Mouse (Mus musculus): Measurements from ENCODE around the gene Snrpa. TPM values are rescaled to one million over a fixed set of nuclear protein-coding genes. Genes with fewer than 3 reads are reported as not detected.
A peak's percentile ranks its signal among the peaks of the same experiment; 100 is the strongest.

Gene Snrpa
- total RNA-seq, 2 experiments from 2014 or later: 96.6 to 206 TPM

DNA sequence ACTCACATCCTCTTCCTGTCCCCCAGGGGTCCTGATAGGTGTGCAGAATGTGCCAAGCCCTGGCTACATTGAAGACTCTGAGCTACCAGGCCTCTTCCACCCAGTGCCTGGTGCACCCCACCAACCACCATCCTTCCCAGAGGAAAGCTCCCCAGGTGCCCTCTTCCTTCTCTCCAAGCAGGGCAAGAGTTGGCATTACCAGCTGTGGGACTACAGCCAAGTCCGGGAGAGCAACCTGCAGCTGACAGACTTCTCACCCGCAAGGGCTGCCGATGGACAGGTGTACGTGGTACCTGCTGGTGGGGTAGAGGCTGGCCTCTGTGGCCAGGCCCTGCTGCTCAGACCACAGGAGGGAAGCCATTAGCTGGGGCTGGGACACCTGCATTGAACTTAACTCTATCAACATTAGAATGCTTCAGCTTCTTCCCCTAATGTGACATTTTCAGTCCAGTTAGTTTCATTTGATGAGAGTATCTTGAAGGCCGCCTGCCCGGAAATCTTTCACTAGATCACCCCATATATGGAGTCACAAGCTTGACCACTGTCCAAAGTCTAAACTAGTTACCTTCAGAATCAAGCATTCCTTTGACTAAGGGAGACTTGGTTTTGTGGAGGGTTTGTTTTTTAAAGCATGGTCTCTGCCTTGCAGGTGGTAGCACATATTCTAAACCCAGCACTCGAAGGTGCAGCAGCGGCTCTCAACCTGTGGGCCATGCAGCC, 7.8 kb upstream of the Snrpa start:
- no peak for ATAC-seq (replicated peaks; ENCODE audit: poor library complexity)

DNA sequence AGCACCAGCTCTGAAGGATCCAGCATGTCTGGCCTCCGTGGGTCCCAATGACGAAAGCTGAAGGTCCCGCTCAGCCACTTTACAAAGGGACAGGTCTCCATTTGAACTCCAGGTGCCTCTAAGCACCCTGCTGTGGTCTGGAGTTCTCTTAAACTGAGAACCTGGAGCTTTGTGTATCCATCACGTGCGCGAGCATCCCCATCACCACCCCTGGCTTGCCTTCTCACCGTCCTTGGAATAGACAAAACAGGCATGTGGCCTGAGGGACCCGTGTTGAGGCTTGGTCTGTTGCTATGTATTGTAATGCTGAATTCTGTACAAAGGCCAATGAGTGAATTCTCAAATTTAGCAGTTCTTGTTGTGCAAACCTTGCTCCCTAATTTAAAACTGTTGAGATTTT, 2.7 kb upstream of the Snrpa start:
- ATAC-seq (replicated peaks; ENCODE audit: poor library complexity): no peak

DNA sequence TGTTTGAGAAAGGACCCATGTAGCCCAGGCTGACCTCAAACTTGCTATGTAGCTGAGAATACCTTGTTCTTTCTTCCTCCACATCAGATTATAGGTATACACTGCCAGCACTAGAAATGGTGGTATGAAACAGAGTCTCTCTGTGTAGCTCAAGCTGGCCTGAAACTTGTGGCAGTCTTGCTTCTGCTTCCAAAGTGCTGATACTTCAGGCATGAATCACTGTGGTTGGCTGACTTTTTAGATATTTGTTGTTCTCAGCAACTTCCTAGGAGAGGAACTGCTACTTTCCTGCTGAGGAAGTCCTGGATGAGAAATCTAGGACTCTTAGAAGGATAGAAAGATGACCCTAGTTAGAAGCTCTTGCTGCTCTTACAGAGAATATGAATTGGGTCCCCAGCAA, 2.3 kb upstream of the Snrpa start:
- no peak for ATAC-seq (replicated peaks; ENCODE audit: poor library complexity)

DNA sequence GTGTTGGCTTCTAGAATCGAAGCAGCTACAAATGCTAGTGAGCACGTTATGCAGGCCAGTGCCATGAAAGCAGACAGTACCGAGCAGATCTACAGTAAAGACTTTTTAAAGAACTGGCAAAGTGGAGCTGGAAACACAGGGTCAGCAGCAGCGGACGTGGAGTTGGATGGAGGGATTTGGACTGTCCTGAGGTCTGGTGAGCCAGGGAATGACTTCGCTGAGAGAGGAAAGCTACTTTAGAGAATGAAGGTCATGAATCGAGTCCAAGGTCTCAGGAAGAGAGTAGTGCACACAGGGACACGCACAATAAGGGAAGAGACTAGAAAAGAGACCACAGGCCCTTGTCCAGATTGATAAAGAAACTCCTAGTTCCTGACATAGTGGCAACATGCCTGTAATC, 1.6 kb upstream of the Snrpa start:
- no peak for ATAC-seq (replicated peaks; ENCODE audit: poor library complexity)

DNA sequence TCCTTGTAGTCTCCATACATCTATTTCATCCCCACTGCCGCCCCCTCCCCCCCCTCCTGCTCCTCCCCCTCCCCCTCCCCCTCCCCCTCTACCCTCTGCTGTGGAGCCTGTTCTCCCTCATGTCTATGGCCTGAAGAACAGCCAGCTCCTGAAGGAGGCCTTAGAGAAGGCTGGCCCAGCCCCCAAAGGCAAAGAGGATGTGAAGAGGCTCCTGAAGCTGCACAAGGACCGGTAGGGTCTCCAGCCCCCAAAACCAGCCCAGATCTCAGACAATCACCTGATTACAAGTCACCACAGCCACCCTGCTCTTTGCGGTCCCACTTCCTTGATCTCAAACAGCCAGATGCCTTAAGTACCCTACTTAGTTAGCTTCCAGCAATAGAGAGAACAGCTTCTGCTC, 1.1 kb upstream of the Snrpa start:
- no peak for ATAC-seq (replicated peaks; ENCODE audit: poor library complexity)

DNA sequence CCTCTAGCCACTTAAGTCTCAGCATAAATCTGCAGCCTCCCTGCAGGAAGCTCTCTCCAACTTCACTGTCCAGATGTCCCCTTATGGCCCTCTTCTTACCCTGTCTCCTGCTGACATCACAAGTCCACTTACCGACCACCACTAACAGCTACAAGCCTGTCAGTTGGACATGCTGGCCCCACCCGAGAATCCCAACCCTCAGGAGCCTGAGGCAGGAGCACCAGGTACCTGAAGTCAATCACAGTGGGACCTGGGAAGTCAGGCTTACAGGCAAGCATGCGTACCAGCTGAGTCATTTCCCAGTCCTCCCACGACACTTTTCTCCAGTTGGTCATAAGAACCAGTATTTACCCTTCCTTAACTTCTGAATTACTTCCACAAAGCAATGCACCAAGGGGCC, 2.3 kb downstream of the Snrpa start:
- ATAC-seq (replicated peaks; ENCODE audit: poor library complexity): no peak

DNA sequence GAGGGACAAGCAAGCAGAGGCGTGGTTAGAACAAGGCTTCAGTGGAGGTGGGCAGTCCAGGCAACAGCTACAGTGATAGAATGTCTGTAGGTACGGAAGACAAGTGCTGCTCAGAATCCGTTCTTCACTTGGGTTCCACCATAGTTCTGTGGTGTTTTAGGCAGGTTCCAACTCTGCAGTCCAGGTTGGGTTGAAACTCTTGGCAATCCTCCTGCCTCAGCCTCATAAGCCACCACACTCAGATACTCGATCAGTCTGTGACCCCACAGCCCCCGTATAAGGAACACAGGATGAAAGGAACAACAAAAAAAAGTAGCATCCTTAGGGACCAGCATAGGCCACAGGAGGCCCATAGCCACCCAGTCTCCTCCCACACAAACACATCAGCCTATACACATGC, 3.6 kb downstream of the Snrpa start:
- ATAC-seq (replicated peaks; ENCODE audit: poor library complexity): no peak

DNA sequence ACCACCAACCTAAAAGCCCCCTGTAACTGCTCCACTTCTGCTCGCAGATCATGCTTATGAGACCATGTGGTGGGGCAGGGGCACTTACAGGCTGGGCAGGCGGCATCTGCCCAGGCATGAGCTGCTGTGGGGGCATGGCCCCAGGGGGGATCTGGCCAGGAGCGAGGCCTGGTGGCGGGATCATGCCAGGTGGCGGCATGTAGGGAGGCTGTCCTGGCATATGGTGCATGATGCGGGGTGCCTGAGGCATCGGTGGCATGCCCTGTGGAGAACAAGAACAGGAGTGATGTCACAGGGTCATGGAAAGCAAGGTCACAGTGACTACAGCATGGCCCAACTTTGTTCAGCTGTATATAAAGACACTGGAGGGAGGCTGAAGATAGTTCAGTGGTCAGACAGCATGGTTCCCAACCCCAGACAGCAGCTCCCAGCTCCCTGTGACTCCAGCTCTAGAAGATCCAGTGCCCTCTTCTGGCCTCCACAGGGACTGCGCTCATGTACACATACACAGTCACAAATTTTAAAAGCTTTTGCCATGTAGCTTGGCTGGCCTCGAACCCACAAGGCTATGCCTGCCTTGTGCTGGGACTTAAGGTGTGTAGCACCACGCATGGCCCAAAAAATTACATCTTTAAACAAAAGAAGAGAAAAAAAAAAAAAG, 6.7 kb downstream of the Snrpa start:
- peak; percentile 38; the same call in 1 of the 2 replicates for ATAC-seq (replicated peaks; ENCODE audit: poor library complexity)

DNA sequence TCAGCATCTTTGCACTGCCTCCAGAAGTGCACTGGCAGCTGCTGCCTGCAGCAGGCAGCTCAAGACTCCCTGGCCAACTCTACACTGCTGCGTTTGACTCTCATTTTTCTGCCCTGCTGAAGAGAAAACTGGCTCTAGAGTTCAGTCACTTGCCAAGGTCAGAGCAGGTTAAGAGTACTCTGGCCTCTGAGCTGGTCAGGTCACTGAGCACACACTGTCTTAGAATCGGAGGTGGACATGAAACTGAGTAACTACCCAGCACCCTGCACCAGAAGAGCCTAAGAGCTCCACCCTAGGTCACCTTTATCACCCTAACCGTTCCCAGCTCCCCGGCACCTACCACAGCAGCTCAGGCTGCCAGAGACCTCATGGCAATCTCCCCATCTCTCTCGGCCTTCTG, 10.1 kb downstream of the Snrpa start:
- ATAC-seq (replicated peaks; ENCODE audit: poor library complexity): no peak

DNA sequence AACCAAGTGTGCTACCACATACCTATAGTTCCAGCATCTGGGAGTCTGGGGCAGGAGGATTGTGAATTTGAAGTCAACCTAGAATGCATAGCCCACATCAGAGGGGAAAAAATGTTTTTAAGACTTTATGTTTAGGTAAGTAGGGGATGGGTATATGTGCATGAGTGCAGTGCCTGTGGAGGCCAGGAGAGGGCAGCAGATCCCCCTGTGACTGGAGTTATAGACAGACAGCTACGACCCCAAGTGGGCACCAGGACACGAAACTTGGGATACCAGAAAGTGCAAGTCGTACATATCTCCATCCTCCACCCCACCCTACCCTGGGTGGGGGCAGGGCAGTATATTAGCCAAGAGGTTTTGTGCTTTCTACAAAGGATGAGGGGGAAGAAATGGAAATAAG, 11.1 kb downstream of the Snrpa start:
- peak; percentile 96 for ATAC-seq (replicated peaks; ENCODE audit: poor library complexity)

DNA sequence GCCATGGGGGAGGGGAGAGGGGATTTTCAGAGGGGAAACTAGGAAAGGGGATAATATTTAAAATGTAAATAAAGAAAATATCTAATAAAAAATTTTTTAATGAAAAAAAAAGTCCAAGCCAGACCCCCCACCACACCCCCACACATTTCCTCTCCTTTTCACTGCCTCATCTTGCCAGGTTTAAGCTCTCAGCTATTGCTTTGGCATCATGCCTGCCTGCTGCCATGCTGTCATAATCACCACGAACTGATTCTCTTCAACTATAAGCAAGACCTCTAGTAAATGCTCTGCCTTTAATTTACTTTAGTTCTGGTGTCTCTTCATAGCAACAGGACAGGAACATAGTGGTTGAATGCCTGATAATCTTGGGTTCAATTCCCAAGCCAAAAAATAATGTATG, 13.6 kb downstream of the Snrpa start:
- no peak for ATAC-seq (replicated peaks; ENCODE audit: poor library complexity)

DNA sequence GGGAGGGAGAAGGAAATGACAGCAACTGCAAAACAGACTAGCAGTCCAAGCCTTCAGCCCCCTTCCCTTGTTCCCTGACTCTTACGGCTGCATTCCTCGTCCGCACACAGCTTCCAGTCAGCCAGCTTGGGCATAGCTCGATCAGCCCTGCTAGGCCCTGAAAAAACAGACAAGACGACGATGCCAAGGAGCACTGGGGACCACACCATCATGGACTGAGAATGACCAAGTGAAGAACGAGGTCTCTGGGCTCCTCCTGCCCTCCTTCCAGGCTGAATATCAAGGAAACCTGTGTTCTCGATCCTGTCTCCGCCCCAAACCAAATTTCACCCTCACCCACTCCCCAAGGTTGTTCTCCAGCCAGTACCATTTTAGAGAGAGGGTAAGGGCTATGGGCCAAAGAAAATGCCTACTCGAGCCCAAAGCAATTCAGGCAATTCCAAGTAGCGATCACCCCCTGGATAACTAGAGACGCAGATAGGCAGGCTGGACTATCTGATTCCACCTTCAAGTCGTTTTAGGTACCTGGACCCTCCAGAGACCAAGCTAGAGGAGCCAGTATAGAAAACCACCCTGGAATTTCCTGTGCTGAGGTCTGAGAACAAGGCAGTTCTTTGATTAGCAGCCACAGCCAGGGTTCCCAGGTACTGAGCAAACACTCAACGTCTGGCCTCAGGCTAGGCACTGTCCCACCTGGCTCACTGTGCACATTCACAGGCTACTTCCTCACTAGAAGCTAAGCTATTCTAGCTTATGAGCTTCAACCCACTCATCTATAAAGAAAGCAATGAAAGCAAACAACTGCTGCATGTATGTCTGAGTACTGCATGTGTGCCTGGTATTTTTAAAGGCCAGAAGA, 15.0 kb downstream of the Snrpa start, which contains the start of the genes Gm21983 and Mia:
Gene Gm21983 (minus strand): TSS at position 250 of the 859 bp plus-strand sequence.
Gene Mia (minus strand): TSS at position 321 of the 859 bp plus-strand sequence.
- no peak for ATAC-seq (replicated peaks; ENCODE audit: poor library complexity)

DNA sequence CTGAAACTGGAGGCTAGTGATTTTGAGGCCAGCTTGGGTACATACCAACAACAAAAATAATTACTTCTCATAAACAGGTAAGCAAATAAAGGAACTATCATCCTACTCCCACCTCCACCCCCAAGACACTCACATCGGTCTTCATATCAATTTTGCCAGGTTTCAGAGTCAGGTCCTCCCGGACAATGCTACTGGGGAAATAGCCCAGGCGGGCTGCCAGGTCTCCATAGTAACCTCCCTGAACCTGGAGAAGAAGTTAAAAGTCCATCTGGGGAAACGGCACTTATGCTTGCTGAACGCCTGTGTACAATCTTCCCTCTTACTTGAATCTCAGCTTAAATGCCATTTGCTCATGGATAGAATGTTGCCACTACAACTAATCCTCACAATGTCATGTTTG, 16.0 kb downstream of the Snrpa start:
- no peak for ATAC-seq (replicated peaks; ENCODE audit: poor library complexity)

DNA sequence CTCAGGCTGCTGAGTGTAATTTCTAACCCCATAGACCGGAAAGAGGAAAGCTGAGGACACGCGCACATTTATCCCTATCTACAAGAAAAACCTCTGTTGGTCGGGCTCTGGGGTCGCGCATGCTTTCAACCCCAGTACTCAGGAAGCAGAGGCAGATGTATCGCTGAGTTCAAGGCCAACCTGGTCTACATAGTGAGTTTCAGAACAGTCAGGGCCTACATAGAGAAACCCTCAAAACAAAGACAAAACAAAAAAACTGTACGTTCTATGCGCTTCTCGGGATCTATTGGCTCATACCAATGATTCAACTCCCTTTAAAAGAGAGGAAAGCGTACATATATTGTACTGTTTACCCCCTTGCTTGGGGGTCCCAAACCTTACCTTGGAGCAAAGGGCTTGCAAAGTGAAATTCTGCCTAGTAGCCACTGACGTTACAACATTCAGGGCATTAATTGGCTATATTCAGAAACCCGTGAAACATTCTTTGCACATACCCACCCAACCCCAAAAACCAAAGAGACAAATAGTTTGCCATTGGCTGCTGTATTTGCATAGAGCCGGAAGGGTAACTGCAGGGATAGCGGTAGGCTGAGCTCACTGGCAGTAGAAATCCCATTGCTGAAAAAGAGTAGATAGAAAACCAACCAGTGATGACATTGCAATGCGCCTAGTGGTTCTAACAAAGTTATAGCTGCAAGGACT, 16.7 kb downstream of the Snrpa start:
- no peak for ATAC-seq (replicated peaks; ENCODE audit: poor library complexity)

DNA sequence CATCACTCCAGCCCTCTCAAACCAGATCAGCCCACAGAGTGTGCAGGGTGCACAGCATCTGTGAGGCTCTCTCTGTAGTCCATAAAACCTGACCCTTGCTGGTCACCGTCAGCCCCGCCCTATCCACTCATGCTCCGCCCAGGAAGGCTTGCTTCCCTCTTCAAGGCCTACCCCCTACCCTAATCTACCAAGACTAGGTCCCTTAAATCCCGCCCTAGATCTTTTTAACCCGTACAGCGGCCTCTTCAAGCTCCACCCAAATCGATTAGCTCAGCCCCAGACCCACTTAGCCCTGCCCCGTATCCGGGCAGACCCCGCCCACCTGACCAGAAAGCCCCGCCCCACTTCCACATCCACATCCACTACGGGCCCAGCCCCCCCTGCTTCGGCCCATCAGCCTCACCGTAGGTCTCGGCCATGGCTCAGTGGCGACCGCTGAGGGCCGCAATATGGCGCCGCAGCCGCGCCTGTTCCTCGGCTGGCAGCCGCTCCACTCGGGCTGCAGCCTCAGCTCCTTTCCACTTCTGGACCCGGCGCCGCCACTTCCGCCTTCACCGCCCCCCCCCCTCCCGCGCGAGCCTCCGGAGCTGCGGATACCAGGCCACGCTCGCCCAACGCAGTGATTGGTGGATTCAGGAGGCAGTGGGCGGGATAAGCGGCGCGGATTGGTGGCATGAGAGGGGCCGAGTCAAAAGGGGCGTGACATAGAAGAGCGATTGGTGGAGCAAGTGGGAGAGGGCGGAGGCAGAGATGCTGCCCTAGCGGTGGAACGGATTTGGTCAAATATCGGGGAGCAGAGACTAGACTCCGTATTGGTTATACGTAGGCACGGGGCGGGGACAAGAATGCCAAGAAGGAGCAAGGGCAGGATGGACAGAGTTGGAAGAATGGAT, 17.5 kb downstream of the Snrpa start, which contains the start of gene Rab4b:
Gene Rab4b (minus strand): TSS at position 573 of the 893 bp plus-strand sequence.
- ATAC-seq (replicated peaks; ENCODE audit: poor library complexity): peak; percentile 91

DNA sequence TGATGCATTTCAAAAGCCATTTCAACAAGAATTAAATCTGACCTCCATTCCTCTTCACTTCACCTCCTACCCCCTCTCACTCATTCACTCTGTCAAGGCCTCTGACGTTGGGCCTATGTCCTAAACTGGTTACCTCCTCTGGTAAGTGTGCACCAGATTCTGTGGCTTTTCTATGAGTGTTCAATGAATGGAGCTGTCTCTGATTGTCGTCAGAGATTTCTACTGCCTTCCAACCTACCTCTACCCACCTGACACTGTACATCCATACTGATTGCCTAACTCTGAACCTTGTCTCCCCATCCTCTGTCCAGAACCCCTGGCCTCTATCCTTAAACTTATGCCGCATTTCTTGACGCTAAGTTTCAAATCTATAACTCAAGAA, 18.1 kb downstream of the Snrpa start:
- ATAC-seq (replicated peaks; ENCODE audit: poor library complexity): peak; percentile 1; the same call in 1 of the 2 replicates

DNA sequence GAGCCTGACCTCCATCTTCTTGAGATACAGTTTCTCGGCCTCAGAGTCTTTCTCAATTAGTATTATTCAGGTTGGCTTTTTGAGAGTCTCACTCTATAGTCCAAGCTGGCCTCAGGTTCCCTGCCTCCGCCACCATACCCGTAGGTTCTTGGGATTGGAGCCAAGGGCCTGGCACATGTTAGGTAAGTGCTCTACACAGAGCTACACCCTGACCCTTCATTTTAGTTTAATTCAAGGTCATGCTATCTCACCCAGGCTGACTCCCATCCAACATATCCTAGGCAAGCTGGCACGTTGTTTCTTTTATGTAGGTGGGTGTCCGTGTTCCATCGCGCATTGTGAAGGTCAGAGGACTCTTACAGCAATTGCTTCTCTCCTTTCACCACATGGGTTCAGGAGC, 21.2 kb downstream of the Snrpa start:
- no peak for ATAC-seq (replicated peaks; ENCODE audit: poor library complexity)

DNA sequence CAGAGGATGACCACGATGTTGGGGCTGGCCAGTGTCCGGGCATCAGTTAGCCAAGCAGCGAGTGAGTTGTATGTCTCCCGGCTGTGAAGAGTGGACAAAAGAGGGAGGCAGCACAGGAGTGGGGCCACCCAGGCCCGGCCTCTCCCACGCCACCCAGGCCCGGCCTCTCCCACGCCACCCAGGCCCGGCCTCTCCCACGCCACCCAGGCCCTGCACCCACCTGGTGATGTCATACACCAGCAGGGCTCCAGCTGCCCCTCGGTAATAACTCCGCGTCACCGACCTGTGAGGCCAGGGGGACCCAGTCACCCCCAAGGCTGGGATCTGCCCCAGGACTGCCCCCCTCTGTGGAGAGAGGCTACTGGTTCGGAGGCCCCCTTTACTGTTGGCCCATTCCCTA, 21.6 kb downstream of the Snrpa start:
- ATAC-seq (replicated peaks; ENCODE audit: poor library complexity): no peak

DNA sequence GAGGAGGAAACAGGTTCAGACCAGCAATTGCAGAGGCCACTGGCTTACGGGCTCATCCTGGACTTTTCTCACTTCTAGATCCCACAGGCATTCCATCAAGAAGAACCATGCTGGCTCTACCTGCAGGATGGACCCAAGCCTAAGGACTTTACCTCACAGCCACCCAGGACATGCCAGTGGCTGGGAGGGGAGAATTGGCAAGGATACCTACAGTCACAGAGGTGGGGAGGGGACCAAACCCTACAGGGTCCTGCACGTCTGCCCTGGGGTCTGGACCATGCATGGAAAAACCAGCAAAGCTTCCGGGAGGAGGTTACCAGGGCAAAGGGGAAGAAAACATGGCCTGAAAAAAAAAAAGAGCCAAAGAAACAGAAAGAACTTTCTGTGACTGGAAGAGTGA, 25.1 kb downstream of the Snrpa start:
- no peak for ATAC-seq (replicated peaks; ENCODE audit: poor library complexity)

DNA sequence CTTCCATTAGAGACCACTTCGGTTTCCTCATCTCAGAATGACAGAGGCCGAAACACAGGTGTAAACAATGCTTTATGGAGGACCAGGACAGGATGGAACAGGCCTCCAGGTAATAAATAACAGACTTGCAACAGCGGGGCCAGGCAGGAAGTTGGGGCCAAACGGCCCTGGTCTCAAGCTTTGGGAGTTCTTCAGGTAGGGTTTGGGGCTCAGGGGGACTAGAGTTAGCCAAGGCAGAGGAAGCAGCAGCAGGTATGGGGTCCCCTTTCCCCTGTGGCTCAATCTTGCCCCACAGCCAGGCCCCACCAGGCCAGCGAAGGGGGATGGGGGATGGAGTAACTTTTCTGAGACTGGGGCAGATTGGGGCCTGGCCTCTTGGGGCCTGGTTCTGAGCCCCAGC, 27.7 kb downstream of the Snrpa start:
- no peak for ATAC-seq (replicated peaks; ENCODE audit: poor library complexity)
